Mouse (Mus musculus) heart, adult 2 months (tissue): Measurements from ENCODE around the gene Slc10a6.

ENCODE experiments used
- CTCF ChIP-seq: fragments of 200-600 bp; IDR thresholded peaks from 2 replicates; pipeline ENCODE4 v1.8.1; 2022; ENCODE audit warnings: antibody characterized with exemption, mild to moderate bottlenecking, moderate library complexity
- POLR2A ChIP-seq: fragments of 200-500 bp; IDR thresholded peaks from 2 replicates; pipeline ENCODE4 v1.6.1; 2011; ENCODE audit warnings: mild to moderate bottlenecking, low read depth, low read length, control low read depth; ENCODE audit not compliant: insufficient read depth

- TF ChIP-seq CTCF (peak; percentile 59), POLR2A (no peak)
Observed at GRCm38 (mm10) chr5:103587219-103587618, 42.0 kb downstream of the Slc10a6 start.
